Mouse (Mus musculus): ENCODE measurements around the gene Stxbp5. TPM values are rescaled to one million over a fixed set of nuclear protein-coding genes. Genes with fewer than 3 reads are reported as not detected.

Stxbp5 gene
- total RNA-seq, 2 experiments from 2014 or later: 5.2 to 6.6 TPM

- intact Hi-C loops (cut with DNase I; ENCODE audit: low total_unique reads): no loop called here
These were observed 115.2 kb downstream of the Stxbp5 start for GRCm38 (mm10) chr10:9785651-9786050.

GRCm38 (mm10) chr10:9779864-9780263, 121.0 kb downstream of the Stxbp5 start:
- intact Hi-C loops (cut with DNase I; ENCODE audit: low total_unique reads): no loop called here
- DNase-seq: no peak

More at GRCm38 (mm10) chr10:9785651-9786050, 115.2 kb downstream of the Stxbp5 start:
- DNase-seq: no peak

DNA sequence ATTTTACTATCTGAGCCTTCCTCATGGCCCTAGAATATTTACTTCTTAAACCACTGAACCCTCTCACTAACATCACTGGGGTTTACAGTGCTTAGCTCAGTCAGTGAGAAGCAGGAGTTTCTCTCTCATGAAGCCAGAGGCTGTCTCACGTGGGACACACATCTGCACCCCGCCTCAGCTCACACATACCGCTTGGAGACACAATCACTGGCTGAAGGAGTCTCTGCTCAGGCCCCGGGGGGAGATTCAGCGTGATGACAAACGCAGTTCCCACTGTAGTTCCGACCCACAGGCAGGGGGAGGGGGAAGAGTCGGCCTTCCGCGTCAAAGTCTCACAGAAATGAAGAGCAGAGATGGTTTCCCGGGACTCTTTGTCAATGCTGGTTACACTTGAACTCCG, 130.6 kb downstream of the Stxbp5 start:
- intact Hi-C loops (cut with DNase I; ENCODE audit: low total_unique reads): no loop called here
- no peak for DNase-seq

GRCm38 (mm10) chr10:9763831-9764230, 137.0 kb downstream of the Stxbp5 start:
- DNase-seq: no peak
- intact Hi-C loops (cut with DNase I; ENCODE audit: low total_unique reads): no loop called here

DNA sequence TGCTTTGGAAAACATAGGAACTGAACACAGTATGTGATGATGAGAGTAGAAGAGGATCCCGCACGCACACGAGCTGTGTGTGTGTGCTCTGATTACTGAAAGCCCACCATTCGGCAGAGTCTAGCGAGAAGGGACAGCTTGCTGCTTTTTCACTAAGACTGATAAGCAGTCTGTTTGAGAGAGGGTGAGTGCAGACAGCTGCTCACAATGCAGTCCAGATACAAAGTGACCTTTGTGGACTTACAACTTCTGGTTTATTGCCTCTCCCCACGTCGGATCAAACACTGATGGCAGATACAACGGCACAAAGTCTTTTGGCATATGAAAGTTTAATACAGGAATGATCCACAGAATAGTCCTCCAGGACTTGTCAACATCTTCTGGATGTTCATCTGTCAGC, 140.6 kb downstream of the Stxbp5 start:
- intact Hi-C loops (cut with DNase I; ENCODE audit: low total_unique reads): no loop called here
- no peak for DNase-seq

GRCm38 (mm10) chr10:9756546-9756945, 144.3 kb downstream of the Stxbp5 start:
- no peak for DNase-seq
- intact Hi-C loops (cut with DNase I; ENCODE audit: low total_unique reads): loop anchor here (10.0 kb wide), 1 partner anchor 182 kb away; no protein-coding TSS in a partner anchor

GRCm38 (mm10) chr10:9754893-9755541, 145.9 kb downstream of the Stxbp5 start:
- DNase-seq: peak; percentile 50
- intact Hi-C loops (cut with DNase I; ENCODE audit: low total_unique reads): loop anchor here (10.0 kb wide), 1 partner anchor 180 kb away; no protein-coding TSS in a partner anchor

DNA sequence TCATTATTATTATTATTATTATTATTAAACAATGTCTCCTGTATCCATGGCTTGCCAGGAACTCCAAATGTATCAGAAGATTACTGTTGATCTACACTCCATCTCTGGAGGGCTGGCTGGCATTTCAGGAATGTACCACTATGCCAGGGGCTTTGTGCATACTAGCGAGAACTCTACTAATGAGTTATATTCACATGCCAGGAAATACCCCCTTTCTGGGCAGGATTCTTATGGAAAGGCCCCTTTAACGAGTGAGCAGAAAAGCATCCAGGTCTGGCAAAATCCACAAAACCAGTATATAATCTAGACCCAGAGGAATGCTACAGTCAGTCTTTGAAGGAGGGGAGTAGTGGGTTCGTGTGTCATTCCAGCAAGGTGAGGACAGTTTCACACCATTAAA, 167.0 kb downstream of the Stxbp5 start:
- no peak for DNase-seq
- intact Hi-C loops (cut with DNase I; ENCODE audit: low total_unique reads): no loop called here

DNA sequence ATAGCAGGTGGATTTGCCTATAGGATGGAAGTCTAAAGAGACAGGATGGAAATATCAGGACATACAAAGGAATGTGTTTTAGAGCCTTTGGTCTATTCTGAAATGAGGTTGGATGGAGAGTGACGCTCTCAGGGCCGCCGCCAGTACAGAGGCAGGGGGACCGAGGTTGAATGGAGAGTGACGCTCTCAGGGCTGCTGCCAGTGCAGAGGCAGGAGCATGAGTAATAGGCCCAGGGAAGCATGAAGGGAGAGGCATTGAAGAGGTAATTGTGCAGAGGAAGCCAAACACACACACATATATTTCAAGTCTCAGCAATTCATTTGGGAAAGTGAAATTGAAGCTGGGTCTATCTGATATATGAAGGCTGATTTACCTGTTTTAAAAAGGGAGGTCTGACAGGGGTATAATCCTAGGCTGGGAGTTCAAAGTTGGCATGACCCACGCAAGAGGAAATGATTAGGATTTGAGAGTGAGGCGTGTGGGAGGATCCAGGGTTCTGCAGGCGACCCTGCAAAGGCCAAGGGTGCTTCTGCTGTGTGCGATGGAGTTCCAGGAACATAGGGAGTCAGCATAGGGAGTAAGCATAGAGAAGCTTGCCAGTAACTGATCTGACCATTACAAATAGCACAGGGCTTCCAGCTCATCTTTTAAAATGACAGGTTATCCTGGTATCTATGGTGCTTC, 168.7 kb downstream of the Stxbp5 start:
- no peak for DNase-seq
- intact Hi-C loops (cut with DNase I; ENCODE audit: low total_unique reads): no loop called here

DNA sequence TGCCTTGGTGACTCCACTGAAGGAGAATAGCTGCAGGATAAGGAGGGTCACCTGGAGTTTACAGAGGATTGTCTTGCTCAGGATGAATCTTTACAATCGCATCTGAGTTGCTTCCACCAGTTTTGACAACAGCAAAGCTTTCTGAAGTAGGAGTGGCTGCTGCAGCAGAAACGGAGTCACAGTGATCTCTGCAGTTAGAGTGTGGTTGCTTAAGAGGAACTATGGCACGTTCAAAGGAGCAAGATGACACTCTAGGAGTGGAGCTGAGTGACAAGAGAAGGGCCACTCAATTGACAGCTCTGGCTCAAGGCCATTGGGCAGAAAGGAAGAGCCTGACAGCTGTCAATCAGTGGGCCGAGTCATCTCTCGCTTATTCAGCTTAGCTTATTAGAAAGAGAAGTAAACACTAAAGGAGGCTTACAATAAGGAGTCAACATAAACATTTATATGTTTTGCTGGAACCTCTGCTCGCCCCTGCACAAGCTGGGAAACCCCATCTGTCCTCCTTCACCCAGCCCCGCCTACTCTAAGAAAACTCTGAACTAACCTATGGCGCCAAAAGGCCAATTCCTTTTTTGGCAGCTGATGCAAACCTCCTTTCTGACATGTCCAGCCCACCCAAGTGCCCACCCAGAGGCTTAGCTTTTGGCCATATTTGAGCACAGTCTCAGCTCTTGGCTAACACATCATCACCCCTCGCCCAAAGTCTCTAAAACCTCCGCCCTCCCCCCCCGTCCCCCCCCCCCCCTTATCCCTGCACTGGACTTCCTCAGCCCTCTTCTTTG, 178.2 kb downstream of the Stxbp5 start:
- intact Hi-C loops (cut with DNase I; ENCODE audit: low total_unique reads): no loop called here
- no peak for DNase-seq

GRCm38 (mm10) chr10:9720027-9720426, 180.9 kb downstream of the Stxbp5 start:
- DNase-seq: no peak
- intact Hi-C loops (cut with DNase I; ENCODE audit: low total_unique reads): no loop called here

GRCm38 (mm10) chr10:9718086-9718485, 182.8 kb downstream of the Stxbp5 start:
- no peak for DNase-seq

More at GRCm38 (mm10) chr10:9718086-9718485, 182.8 kb downstream of the Stxbp5 start:
- intact Hi-C loops (cut with DNase I; ENCODE audit: low total_unique reads): no loop called here

Other genes with a start within 250 kb of the Stxbp5 start
- 1 to 10 TPM; 1.6 to 4.3 TPM for gene Samd5, start 225.9 kb downstream of the Stxbp5 start, total RNA-seq (2021)